Mouse (Mus musculus): Measurements from ENCODE around the gene Rab40c.

Rab40c gene

DNA sequence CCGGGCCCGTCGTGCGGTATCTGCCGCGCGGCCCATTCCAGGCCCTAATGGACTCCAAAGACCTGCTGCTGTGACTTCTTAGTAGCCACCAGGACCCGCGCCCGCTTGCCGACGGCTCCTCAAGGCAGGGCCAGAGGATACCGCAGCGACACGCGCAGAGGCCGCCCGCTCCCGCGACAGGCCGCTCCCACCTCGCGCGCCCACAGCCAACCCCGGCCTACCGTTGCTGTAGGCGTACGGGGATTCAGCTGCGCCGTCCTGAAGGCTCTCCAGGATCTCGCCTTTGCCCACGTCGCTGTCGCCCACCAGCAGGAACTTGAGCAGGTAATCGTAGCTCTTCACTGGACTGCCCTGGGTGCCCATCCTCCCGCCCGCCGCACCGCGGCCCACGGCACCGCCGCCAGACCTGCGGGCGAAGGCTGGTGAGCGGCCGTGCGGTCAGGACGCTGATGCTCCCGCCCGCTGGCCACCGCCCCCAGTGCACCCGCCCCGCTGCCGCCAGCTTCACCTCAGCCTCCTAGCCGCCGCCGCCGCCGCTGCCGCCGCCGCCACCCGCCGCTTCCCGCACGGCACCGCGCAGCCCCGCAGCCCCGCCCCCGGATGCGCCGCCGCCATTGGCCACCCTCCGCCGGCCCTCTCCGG is at the start of gene Rab40c:
Gene Rab40c, minus strand, starts transcription at position 584 of the 642 bp plus-strand sequence.
- DNase-seq (ENCODE audit: low spot score): peak; percentile 58

DNA sequence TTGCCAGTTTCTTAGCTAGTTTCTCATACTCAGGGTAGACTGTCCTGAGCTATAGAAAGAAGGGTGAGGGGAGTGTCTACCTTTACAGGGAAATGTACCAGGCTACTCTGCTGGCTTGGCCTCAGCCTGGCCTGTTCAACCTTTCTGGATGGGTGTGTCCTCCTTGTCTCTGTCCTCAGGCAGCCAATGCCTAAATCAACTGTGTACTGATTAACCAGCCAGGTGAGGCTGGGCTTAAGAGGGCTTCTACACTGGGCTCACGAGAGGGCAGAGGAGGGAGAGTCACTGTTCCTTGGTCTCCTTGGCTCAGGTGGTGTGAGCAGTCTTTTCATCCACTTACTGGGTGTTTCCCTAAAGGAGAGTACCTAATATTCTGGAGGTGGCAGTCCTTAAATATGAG is 48.6 kb upstream of the Rab40c start:
- DNase-seq (ENCODE audit: low spot score): no peak

- DNase-seq (ENCODE audit: low spot score): no peak
These were observed 48.1 kb upstream of the Rab40c start for GRCm38 (mm10) chr17:25967652-25968051.

GRCm38 (mm10) chr17:25964271-25964670 is 44.7 kb upstream of the Rab40c start:
- no peak for DNase-seq (ENCODE audit: low spot score)

- no peak for DNase-seq (ENCODE audit: low spot score)
These were observed 42.9 kb upstream of the Rab40c start for GRCm38 (mm10) chr17:25962413-25962905.

- no peak for DNase-seq (ENCODE audit: low spot score)
These were observed 42.0 kb upstream of the Rab40c start for GRCm38 (mm10) chr17:25961566-25961965.

DNA sequence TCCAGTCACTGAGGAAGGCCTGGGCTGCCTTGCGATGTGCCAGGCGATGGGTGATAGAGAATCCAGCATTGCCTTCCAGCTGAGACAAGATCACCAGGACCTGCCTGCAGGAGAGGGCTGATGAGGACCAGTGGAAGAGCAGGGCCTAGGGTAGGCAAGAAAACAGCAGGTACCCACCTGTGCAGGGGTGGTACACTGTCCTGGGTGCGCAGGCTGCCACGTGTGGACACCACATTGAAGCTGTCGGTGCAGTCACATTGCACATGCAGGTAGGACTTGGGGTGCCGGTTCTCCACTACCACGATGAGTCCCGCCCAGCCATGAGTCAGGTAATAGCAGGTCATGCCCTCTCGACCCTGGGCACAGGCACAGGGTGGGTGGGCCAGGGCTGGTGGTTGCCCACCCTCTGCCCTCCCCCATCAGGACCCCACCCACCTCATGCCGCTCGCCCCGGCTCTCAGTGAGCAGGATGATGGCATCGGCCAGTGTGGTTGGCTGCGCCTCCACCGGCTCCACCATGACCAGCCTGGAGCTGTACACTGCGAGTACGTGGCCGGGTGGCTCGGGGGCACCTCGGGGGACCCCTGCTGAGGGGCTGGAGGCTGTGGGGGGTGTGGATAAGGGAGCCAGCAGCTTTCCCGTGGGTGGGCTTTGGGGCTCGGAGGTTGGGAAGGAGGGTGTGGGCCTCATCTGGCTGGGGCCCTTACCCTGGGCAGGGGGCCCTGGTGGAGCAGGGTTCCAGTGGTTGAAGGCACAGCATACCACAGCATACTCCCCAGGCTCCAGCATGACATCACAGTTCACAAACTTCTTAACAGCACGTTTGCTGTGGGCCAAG is 40.3 kb upstream of the Rab40c start:
- no peak for DNase-seq (ENCODE audit: low spot score)

DNA sequence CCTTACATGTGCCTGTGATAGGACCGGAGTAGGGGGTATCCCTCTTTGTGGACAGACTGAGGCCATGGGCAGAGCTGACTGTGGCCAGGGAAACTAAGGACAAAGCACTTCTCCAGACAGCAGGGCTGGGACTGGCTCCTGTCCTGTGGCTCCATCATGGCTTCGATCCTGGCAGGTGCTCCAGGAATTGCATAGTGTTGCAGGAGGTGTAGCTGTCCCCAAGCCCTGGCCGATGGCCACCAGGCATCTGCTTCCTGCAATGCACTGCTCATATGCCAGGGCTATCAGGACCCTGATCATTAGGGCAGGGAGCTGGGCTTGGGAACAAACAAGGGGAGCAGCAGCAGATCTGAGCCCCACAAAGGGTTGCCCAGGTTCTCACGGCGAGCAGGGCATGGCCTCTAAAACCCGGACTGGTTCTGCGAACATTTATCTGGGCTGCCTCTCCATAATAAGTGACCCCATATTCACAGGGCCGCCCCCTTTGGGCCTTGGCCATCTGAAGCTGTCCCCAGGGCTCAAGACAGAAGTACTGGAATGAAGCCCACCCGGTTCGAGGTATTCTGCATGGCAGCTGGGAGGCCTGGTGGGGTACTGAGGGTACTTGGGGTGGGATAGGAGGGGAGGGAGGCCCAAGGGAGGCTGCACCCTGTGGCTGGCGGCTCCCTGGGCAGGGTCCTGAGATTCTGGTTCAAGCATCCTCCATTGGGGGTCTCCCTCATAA is 39.4 kb upstream of the Rab40c start:
- DNase-seq (ENCODE audit: low spot score): no peak

GRCm38 (mm10) chr17:25957586-25958051 is 38.1 kb upstream of the Rab40c start:
- no peak for DNase-seq (ENCODE audit: low spot score)

DNA sequence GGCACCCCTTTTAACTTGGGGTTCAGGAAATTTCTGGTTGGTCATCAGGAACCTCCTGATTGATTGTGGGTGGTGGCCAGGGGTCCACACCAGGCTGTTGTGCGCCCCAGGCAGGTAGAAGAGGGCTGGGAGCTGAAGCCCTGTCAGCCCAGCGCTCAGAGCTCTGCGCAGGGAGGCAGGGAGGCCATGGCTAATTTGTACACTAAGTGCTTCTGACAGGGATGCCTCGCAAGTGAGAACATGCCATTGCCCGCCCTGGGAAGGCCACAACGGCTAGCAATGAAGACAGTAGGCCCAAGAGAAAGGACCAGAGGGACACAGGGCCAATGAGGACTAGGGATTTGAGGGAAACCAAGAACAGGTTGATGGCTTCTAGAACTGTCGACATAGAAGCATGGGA is 37.1 kb upstream of the Rab40c start:
- DNase-seq (ENCODE audit: low spot score): no peak

DNA sequence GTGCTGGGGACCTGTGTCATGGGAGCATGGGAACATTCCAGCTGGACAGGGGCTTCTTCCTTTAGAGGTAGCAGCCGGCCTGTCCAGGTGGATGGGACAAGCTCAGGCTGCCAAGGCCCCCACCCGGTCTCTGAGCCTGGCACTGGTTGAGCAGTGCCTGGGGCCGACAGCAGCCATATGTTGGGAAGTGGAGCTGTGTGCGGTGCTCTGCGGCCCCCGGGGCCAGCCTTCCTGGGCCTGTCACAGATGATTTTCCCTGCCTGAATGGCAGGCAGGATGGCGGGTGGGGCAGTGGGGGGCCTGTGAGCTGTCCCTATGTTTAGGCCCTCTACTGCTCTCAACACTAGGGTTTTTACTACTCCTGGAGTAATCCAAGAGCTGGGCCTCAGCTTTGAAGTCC is 36.7 kb upstream of the Rab40c start:
- no peak for DNase-seq (ENCODE audit: low spot score)

DNA sequence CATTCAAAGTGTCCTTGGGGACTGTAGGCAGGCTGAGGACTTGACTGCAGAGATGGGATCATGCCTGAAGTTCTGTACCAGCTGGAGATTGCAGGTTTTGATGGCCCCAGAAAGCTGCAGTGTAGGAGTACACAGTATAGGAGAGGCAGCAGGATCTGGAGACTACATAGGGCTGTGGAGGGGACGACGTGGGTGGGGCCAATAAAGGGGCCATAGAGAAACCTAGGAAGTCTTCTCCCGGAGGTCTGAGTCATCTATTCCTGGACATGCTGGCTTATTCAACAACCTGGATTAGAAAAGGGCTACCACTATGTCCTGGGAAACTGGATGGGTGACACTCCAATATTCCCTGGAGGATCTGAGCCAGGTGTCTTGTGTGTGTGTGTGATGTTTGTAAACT is 36.2 kb upstream of the Rab40c start:
- no peak for DNase-seq (ENCODE audit: low spot score)

GRCm38 (mm10) chr17:25954671-25955070 is 35.1 kb upstream of the Rab40c start:
- no peak for DNase-seq (ENCODE audit: low spot score)

DNA sequence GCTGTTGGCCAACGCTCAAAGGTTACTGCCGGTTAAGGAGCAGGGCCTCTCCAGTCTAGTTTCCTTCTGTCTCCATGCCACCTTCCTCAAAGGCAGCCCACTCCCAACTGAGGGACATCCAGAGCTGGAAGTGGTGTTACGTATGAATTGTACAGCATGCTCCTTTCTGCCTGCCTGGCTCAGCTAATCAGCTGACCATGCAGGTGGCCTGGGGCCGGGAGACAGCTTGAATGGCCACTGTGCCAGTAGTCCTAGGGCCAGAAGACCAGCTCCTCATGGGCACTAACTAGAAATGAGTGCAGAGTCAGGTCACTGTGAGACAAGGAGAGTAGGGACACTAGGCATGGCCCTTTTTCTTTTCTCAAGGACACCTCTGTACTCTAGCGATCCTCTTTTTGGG is 33.6 kb upstream of the Rab40c start:
- DNase-seq (ENCODE audit: low spot score): no peak

- DNase-seq (ENCODE audit: low spot score): no peak
These were observed 32.5 kb upstream of the Rab40c start, which contains the start of gene A930017K11Rik for GRCm38 (mm10) chr17:25951803-25952623. A930017K11Rik (minus strand) TSS chr17:25952565.

- DNase-seq (ENCODE audit: low spot score): no peak
These were observed 31.8 kb upstream of the Rab40c start for GRCm38 (mm10) chr17:25951225-25951802.

GRCm38 (mm10) chr17:25950706-25951105 is 31.2 kb upstream of the Rab40c start:
- no peak for DNase-seq (ENCODE audit: low spot score)

GRCm38 (mm10) chr17:25949981-25950380 is 30.5 kb upstream of the Rab40c start:
- no peak for DNase-seq (ENCODE audit: low spot score)

DNA sequence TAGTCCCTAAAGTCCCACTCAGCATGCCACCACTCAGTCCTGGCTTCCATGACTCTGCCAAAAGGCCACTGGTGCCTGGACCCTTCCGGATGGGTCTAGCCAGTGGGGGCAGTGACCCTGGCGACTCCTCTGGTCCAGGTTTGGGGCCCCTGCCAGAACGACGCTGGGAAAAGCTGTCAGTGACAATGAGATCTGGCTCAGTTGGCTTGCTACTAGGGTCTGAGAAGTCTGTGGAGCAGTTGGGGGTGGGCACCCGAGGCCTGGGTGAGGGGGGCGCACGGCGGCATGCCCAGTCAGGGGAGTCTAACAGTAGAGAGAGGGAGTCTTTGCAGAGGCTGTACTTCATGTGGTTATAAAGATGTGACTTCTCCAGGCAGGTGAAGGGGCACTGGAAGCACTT is 28.5 kb upstream of the Rab40c start:
- no peak for DNase-seq (ENCODE audit: low spot score)

DNA sequence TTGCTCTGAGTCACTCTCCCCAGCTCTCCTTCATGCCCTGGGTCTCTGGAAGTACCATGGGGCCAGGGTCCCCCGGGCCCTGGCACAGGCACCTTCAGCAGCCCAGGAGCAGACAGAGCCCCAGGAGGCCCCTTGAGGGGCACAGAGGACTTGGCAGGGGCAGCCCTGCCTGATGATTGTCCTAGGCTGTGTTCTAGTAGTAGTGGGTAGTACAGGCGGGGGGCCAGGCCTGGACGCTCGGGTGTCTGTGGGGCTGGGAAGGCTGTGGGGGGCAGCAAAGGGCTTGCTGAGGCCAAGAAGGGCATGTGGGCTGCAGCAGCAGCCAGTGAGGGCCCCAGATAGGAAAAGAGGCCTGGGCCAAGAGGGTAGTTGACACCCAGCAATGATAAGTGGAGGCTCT is 28.0 kb upstream of the Rab40c start:
- DNase-seq (ENCODE audit: low spot score): no peak

GRCm38 (mm10) chr17:25946891-25947290 is 27.4 kb upstream of the Rab40c start:
- no peak for DNase-seq (ENCODE audit: low spot score)
